Mouse (Mus musculus) ES-Bruce4 (cell line): Measurements from ENCODE around the gene Fkbp5. TPM values are rescaled to one million over a fixed set of nuclear protein-coding genes. Genes with fewer than 3 reads are reported as not detected.
"Not testable (repeated sequence)": the region's sequence is repeated elsewhere in the genome, so short reads cannot be mapped to it uniquely, and the experiment has no call there.

Experiments
- H3K27ac ChIP-seq: 2 replicates; pipeline ENCODE4 v1.5.1; 2012; ENCODE audit warnings: low read length, inconsistent platforms; ENCODE audit not compliant: insufficient read depth
- H3K27me3 ChIP-seq: 2 replicates; pipeline ENCODE4 v1.6.1; 2012; ENCODE audit warnings: mild to moderate bottlenecking, low read length, inconsistent platforms; ENCODE audit not compliant: control insufficient read depth, poor library complexity, insufficient read depth, severe bottlenecking
- H3K36me3 ChIP-seq: 2 replicates; pipeline ENCODE4 v1.6.1; 2012; ENCODE audit warnings: inconsistent platforms, mild to moderate bottlenecking, low read length, moderate library complexity; ENCODE audit not compliant: control insufficient read depth, poor library complexity, insufficient read depth, severe bottlenecking
- H3K4me1 ChIP-seq: one replicate; pipeline ENCODE4 v1.8.1; 2011; ENCODE audit warnings: low read length; ENCODE audit not compliant: control insufficient read depth, insufficient read depth
- H3K4me3 ChIP-seq: 2 replicates; pipeline ENCODE4 v1.5.1; 2011; ENCODE audit warnings: low read depth, mild to moderate bottlenecking, low read length
- H3K9ac ChIP-seq: 2 replicates; pipeline ENCODE4 v1.6.1; 2012; ENCODE audit warnings: low read depth, mild to moderate bottlenecking, inconsistent platforms; ENCODE audit not compliant: poor library complexity, severe bottlenecking
- H3K9me3 ChIP-seq: replicated peaks from 2 replicates; pipeline ENCODE4 v1.6.1; 2012; ENCODE audit warnings: mild to moderate bottlenecking, low read length, inconsistent platforms; ENCODE audit not compliant: control insufficient read depth, poor library complexity, insufficient read depth, severe bottlenecking
- CTCF ChIP-seq: IDR thresholded peaks from one replicate; pipeline ENCODE4 v1.8.1; 2011; ENCODE audit warnings: low read depth, low read length
- EP300 ChIP-seq: IDR thresholded peaks from 2 replicates; pipeline ENCODE4 v1.6.1; 2011; ENCODE audit warnings: low read depth, low read length; ENCODE audit not compliant: insufficient read depth
- POLR2A ChIP-seq: IDR thresholded peaks from one replicate; pipeline ENCODE4 v1.8.1; 2011; ENCODE audit warnings: low read length; ENCODE audit not compliant: insufficient read depth
- polyA plus RNA-seq: library from polyadenylated mRNA; stranded (reverse); fragments of >200 nt; gene quantifications from 2 replicates; pipeline ENCODE4 v1.2.4, GENCODE M21; 2011; ENCODE audit warnings: low read depth; ENCODE audit not compliant: missing spikeins, insufficient read depth, insufficient read length

Fkbp5 gene
- polyA plus RNA-seq, 1 experiment: 67.1 TPM

- Histone ChIP-seq H3K36me3 (no peaks in the 10 kb centered on the region), H3K4me3 (no peak overlapping the region), H3K4me1 (peaks cover 2% of the 10 kb centered on the region), H3K9ac (no peak overlapping the region), H3K27me3 (0 out of 2 replicates have a peak, but pooled peaks cover 6% of the 10 kb centered on the region), H3K9me3 (no peaks in the 10 kb centered on the region), H3K27ac (no peak overlapping the region)
- no peak for TF ChIP-seq CTCF
- no peak for TF ChIP-seq POLR2A
- TF ChIP-seq EP300: no peak
These were observed 156.6 kb downstream of the Fkbp5 start for GRCm38 (mm10) chr17:28360531-28361277.

- H3K27me3 ChIP-seq, H3K9me3 ChIP-seq, H3K27ac ChIP-seq, H3K36me3 ChIP-seq, H3K4me1 ChIP-seq, H3K9ac ChIP-seq: not testable (repeated sequence)
- H3K4me3 ChIP-seq: peak overlapping the region; percentile 71
These were observed 158.6 kb downstream of the Fkbp5 start for GRCm38 (mm10) chr17:28358576-28359261.

DNA sequence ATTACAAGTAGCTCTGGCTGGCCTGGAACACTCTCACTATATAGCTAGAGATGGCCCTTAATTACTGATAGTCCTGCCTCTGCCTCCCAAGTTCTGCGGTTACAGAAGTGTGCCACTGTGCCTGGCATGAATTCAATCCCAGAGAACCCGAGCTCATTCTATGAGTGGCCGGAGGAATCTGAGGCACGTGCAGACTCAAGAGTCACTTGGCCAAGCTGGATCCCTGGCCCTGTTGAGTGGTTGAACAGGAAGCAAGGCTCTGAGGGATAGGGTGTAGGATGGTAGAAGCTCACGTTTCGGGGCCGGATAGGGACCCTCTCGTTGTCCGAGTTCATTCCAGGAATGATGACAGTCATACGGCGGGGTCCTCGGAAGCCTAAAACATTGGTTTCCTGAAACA is 161.5 kb downstream of the Fkbp5 start:
- Histone ChIP-seq H3K27ac (no peak overlapping the region), H3K27me3 (no peaks in the 10 kb centered on the region), H3K4me3 (no peak overlapping the region), H3K9ac (no peak overlapping the region), H3K4me1 (no peaks in the 10 kb centered on the region), H3K36me3 (no peaks in the 10 kb centered on the region), H3K9me3 (no peaks in the 10 kb centered on the region)
- TF ChIP-seq CTCF (no peak), POLR2A (no peak), EP300 (no peak)

- Histone ChIP-seq H3K9ac (no peak overlapping the region), H3K27me3 (no peaks in the 10 kb centered on the region), H3K4me1 (no peaks in the 10 kb centered on the region)
These were observed 165.3 kb downstream of the Fkbp5 start for GRCm38 (mm10) chr17:28352018-28352417.

GRCm38 (mm10) chr17:28351353-28351890 is 165.9 kb downstream of the Fkbp5 start:
- Histone ChIP-seq H3K4me1 (no peaks in the 10 kb centered on the region), H3K27ac (no peak overlapping the region), H3K27me3 (no peaks in the 10 kb centered on the region), H3K36me3 (no peaks in the 10 kb centered on the region), H3K9ac (peak overlapping the region; percentile 86), H3K9me3 (no peaks in the 10 kb centered on the region), H3K4me3 (peak overlapping the region; percentile 82)
- TF ChIP-seq EP300 (no peak), CTCF (no peak), POLR2A (no peak)

More at GRCm38 (mm10) chr17:28352018-28352417, 165.3 kb downstream of the Fkbp5 start:
- Histone ChIP-seq H3K4me3 (peak overlapping the region; percentile 82; the same call in 1 of the 2 replicates), H3K27ac (no peak overlapping the region), H3K9me3 (no peaks in the 10 kb centered on the region), H3K36me3 (no peaks in the 10 kb centered on the region)
- no peak for TF ChIP-seq POLR2A
- TF ChIP-seq CTCF: no peak
- no peak for TF ChIP-seq EP300
